Mouse (Mus musculus): Measurements from ENCODE around the gene Dusp6. TPM values are rescaled to one million over a fixed set of nuclear protein-coding genes. Genes with fewer than 3 reads are reported as not detected.
"Not testable (repeated sequence)": the region's sequence is repeated elsewhere in the genome, so short reads cannot be mapped to it uniquely, and the experiment has no call there.

Dusp6 gene
- total RNA-seq (2018; cell fraction: chromatin; rRNA removed) = 10 to 100 TPM in 5 of 26 experiments, 1 to 10 TPM in 18, under 1 TPM in 3; 0.54 to 35.4 (median 3.9) TPM
- 10 to 100 TPM in 15 of 26 experiments, 1 to 10 TPM in 11; 1.7 to 21.0 (median 10.7) TPM for total RNA-seq (2018; cell fraction: cytosol; rRNA removed)
- total RNA-seq (2018; cell fraction: nucleus; rRNA removed) = 100 to 1,000 TPM in 1 of 26 experiments, 10 to 100 TPM in 6, 1 to 10 TPM in 19; 1.8 to 134 (median 8.0) TPM
- 5.0 to 150 TPM (median 6.0 TPM) in 3 replicates for polyA plus RNA-seq (2018)

DNA sequence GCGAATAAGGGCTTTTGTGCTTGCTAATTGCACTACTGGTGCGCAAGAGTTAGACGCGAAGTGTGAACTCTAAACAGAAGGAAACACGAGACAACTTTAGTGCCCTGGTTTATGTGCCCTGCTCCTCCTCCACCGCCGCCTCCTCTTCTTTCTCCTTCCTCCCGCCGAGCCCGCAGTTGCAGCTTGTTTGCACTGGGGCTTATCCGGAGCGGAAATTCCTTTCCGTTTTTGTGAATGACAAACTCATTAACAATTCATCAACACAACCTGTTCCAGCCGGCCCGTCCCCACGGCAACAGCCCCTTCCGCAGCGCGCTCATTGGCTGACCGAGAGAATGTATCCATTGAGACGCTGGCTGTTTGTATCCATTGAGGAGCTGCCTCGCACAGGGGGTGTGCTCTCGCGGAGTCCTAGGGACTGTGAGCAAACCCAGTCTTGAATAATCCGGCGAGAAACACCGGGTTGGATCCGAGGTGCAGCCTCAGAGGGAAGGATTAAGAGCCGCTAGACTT, at the start of gene Dusp6:
Gene Dusp6, plus strand, starts transcription at position 365 of the 513 bp plus-strand sequence.
- Histone ChIP-seq H3K27ac (peak within 1 kb of the TSS; percentile 99), H3K36me3 (ENCODE audit: inconsistent target) (no peaks in the 10 kb centered on the region), H3K79me2 (ENCODE audit: inconsistent target) (peaks cover 49% of the 10 kb centered on the region), H3K4me3 (ENCODE audit: inconsistent target) (peak within 1 kb of the TSS; percentile 98)
- WGBS (ENCODE audit: missing documents) = under 1% methylated on average over 29 of the region's 29 CpGs

DNA sequence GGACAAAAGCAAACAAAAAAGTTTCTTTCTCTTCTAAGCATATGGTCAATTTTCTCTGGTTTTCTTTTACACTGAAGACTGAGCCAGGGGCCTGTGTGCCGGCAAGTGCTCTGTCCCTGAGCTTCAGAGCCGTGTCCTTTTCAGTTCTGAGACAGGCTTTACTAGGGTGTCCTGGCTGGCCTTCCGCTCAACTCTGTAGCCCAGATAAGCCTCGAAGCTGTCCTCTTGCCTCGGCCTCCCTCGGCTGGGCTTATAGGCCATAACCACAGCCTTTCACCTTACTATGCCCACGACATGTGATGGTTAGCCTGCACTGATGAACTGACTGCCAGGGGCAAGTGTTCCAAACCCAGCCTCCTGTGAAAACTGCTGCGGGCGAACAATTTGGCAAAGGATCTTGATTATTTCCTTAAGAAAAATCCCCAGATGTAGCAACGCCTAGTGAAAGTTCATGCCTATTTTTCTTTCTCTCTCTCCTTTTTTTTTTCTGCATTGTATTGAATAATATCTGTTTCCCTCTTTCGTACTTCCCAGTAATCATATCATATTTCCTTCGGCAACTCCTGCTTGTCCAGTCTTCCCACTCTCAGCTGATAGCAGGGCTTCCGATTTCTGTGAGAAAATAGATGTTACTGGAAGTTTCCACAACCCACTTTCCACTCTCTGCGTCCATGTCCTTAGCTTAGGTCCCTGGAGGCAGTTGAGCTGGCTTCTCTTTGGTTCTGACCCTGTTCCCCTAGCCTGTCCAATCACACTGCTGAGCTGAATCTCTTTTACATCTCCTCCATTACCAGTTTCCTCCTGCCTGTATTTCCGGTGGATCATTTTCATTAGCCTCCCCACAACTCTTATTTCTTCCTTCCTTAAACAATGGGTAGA, 48.4 kb upstream of the Dusp6 start:
- Histone ChIP-seq H3K27ac (no peak overlapping the region), H3K79me2 (ENCODE audit: inconsistent target) (no peaks in the 10 kb centered on the region), H3K4me3 (ENCODE audit: inconsistent target) (no peak overlapping the region), H3K36me3 (ENCODE audit: inconsistent target) (no peaks in the 10 kb centered on the region)
- WGBS (ENCODE audit: missing documents) = 92% methylated on average over 14 of the region's 15 CpGs

DNA sequence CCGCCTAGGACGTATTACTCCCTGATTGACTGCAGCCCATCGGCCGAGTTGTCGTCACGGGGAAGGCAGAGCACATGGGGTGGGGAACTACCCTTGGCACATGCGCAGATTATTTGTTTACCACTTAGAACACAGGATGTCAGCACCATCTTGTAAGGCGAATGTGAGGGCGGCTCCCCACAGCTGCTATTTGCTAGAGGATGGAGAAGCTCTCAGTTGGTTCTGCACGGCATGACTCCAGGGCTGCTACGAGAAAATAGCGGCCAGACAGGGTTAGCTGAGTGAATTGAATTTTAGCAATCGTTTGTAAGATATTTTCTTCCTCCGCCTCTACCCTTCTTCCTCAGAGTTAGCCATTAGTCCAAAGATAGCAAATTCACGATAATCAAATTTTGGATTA, 46.5 kb upstream of the Dusp6 start:
- not testable (repeated sequence) for H3K79me2 ChIP-seq (ENCODE audit: inconsistent target); H3K27ac ChIP-seq; H3K4me3 ChIP-seq (ENCODE audit: inconsistent target); H3K36me3 ChIP-seq (ENCODE audit: inconsistent target)
- 94% methylated on average over 8 of the region's 15 CpGs for WGBS (ENCODE audit: missing documents)

DNA sequence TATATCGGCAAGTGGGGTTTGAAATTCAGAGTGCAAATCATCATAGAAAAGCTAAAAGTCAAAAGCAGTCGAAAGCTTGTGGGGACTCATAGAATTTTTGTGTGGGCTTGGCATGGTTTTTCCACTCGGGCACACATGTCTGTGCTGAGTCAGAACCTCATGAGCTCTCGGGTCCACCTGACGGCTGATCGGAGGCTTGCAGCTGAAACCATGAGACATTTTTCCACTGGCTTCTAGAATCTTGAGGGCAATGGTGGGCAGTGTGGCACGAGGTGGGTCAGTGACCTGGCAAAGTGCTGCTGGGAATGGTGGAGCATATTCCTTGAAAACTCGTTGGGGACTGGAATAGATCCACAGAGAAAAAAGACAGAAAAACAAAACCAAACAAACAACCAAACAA, 41.5 kb upstream of the Dusp6 start:
- Histone ChIP-seq H3K36me3 (ENCODE audit: inconsistent target) (no peaks in the 10 kb centered on the region), H3K79me2 (ENCODE audit: inconsistent target) (no peaks in the 10 kb centered on the region), H3K27ac (no peak overlapping the region), H3K4me3 (ENCODE audit: inconsistent target) (no peak overlapping the region)
- WGBS (ENCODE audit: missing documents) = 93% methylated on average over 8 of the region's 8 CpGs

DNA sequence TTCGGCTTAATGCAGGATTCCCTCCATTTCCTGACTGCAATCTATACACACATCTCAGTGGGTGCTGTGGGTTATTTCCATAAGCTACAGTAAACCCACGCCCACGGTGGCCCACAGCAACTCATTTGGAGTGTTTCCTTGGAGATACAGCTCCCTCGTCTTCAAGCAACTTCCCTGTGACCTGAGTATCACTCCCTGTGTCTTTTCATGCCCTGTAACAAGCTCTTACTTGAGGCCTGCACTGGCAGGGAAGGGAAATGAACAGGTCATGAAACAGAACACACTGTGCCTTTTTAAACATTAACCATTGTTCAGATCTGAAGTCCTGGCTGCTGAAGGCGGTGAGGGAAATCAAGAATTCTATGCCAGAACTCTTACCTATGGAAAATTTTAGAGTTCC, 40.3 kb upstream of the Dusp6 start:
- no peak overlapping the region for H3K27ac ChIP-seq
- WGBS (ENCODE audit: missing documents) = 88% methylated on average over 5 of the region's 5 CpGs

DNA sequence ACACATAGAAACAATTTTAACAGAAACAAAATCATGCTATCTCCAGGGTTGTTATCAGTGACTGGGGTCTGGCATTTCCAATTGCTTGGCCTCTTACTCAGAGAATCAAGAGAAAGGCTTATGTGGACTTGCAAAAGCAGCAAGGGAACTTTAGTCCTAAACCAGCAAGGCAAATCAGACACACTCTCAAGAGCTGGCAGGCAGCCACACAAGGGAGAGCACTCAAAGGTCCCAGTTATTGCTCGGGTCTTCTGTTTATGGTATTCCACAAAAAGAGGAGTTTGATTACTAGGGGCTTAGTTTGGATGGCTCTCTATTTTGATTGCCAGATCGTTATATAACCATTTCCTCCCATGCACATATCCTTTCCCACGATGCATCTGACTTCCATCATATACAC, 38.8 kb upstream of the Dusp6 start:
- H3K27ac ChIP-seq = no peak overlapping the region
- no peak overlapping the region for H3K4me3 ChIP-seq (ENCODE audit: inconsistent target)
- no peaks in the 10 kb centered on the region for H3K79me2 ChIP-seq (ENCODE audit: inconsistent target)
- H3K36me3 ChIP-seq (ENCODE audit: inconsistent target) = no peaks in the 10 kb centered on the region
- 86% methylated on average over 3 of the region's 3 CpGs for WGBS (ENCODE audit: missing documents)

More for the DNA sequence above, 40.3 kb upstream of the Dusp6 start:
- H3K79me2 ChIP-seq (ENCODE audit: inconsistent target) = no peaks in the 10 kb centered on the region
- no peaks in the 10 kb centered on the region for H3K36me3 ChIP-seq (ENCODE audit: inconsistent target)
- no peak overlapping the region for H3K4me3 ChIP-seq (ENCODE audit: inconsistent target)

DNA sequence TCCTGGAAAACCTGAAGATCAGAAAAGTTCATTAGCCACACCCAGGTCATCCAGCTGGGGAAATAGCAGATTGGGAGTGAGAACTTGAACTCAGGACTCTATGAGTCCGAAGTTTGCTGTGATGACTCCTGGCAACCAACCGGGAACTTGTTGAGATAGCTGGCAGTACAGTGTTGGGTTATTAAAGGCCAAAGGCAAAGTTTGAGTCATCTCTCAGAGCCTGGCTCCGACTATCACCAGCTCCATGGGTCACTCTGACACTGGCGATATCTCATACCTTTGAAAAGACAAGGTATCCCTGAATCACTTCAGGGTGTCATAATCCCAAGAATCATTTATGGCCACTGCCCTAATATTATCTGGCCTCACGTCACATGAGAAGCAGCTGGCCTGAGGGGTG, 36.2 kb upstream of the Dusp6 start:
- Histone ChIP-seq H3K36me3 (ENCODE audit: inconsistent target) (no peaks in the 10 kb centered on the region), H3K4me3 (ENCODE audit: inconsistent target) (no peak overlapping the region), H3K27ac (no peak overlapping the region), H3K79me2 (ENCODE audit: inconsistent target) (no peaks in the 10 kb centered on the region)
- WGBS (ENCODE audit: missing documents) = 94% methylated on average over 5 of the region's 5 CpGs

DNA sequence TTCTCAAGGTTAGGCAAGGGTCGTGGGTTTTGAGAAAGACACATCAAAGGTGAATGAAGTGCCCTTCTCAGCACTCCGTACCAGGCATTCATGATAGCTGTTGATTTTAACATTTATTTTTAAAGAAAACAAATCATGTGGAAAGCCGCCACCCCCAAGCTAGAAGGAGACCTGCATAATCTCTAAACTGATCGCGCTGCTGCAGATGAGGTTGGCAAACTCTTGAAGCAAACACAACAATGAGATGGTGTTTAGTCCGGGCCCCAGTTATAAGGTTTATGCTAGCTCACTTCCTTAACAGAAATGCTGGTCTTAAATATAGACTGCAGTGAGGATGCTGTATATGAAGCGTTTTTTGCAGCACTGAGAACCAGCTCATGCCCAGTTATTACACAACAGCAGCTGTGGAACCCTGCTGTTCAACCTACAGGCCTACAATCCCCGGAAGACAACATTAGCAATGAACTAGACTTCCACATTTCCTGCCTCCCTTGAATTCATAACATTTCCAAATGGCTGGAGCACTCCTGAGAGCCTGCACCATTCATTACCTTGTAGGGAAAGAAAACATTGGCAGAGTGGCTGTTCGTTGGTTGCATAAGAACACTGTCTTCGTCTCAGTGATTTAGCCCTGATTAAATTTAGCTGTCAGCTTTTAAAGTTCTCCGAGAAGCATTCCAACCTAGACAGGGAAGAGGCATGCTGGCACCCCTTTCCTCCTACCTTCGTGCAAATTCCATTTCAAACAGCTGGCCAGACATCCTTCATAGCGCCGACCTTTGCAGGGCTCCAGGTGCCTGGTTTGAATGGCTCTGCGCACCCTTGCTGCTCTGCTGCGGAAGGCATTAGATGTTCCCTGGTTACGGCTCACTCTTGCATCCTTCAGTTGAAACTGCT, 34.8 kb upstream of the Dusp6 start:
- Histone ChIP-seq H3K27ac (peak overlapping the region; percentile 64), H3K36me3 (ENCODE audit: inconsistent target) (no peaks in the 10 kb centered on the region), H3K4me3 (ENCODE audit: inconsistent target) (no peak overlapping the region), H3K79me2 (ENCODE audit: inconsistent target) (no peaks in the 10 kb centered on the region)
- 19% methylated on average over 17 of the region's 17 CpGs for WGBS (ENCODE audit: missing documents)

DNA sequence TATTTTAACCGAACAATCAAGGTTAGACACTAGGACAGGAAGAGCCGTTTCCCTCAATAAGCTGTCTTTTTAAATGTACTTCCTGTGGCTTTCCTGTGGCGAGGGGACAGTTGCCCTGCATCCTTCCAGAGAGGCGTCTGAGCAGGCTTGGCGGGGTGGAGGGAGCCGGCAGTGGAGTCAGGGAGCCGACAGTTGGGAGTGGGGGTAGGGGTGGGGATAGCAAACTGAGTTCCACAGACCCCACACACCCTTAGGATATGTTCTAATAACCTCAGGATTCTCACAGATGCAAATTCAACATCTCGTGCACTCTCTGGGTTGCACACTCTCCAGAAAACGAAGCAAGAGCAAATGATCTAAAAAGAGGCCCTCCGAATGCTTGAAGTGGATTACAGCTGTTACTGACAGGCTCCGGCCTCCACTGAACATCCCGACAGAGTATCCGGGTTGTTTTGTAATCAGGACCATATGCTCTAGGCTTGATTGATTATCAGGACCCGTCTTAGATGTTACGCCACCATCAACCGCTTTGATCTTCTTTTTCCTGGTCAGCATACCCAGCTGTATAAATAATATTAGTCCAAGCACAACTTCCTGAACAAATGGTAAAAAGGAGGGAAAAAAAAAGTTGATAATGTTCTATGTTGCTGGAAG, 33.9 kb upstream of the Dusp6 start:
- H3K4me3 ChIP-seq (ENCODE audit: inconsistent target) = no peak overlapping the region
- H3K36me3 ChIP-seq (ENCODE audit: inconsistent target) = no peaks in the 10 kb centered on the region
- no peaks in the 10 kb centered on the region for H3K79me2 ChIP-seq (ENCODE audit: inconsistent target)
- 36% methylated on average over 16 of the region's 16 CpGs for WGBS (ENCODE audit: missing documents)
- peak overlapping the region; percentile 64; the same call in 1 of the 2 replicates for H3K27ac ChIP-seq

DNA sequence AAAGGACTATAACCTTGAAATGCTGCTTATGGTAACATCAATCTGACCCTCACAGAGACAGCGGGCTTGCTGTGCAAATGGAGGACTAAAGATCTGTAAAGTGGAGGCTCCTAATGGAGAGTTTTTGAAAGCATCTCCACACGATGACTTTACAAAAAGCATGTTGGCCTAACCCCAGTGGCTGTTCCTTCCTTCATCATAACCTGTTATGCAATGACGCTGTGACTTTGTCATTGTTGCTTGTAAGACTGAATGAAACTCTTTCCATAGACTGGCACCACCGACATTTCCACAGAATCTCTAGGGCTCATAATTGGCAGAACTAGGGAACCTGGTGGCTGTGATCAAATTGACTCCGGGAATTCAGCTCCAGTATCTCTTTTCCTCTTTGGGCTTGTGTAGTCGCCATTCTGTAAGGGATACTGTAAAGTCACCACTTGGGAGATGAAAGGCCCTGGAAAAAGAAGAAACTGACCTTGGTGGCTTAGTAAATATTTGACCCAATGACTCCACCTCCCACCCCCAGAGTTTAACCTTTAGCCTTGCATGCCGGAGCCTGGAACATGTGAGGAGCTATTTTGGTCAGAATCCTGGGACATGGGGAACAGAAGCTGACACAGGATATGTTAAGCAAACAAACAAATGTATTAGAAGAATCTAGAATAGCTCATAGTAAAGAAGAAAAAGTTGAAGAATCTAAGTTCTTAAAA, 30.4 kb upstream of the Dusp6 start:
- no peak overlapping the region for H3K27ac ChIP-seq
- WGBS (ENCODE audit: missing documents) = 56% methylated on average over 7 of the region's 7 CpGs
- no peaks in the 10 kb centered on the region for H3K36me3 ChIP-seq (ENCODE audit: inconsistent target)
- no peak overlapping the region for H3K4me3 ChIP-seq (ENCODE audit: inconsistent target)
- H3K79me2 ChIP-seq (ENCODE audit: inconsistent target) = no peaks in the 10 kb centered on the region

DNA sequence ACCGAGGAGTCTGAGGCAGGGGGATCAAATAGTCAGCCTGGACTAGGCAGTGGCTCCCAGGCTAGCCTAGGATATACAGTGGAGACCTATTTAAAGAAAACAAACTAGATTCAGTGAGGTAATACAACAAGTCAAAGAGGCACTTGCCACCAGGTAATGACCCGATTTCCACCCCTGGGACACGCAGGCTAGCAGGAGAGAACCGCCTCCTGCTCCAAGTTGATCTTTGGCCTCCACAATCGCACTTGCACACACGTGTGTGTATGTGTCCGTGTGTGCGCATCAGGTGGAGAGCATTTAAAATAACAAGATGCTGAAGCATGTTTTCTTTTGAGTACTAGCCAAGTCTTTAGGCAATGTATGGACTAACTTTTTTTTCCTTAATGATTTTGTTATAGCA, 28.7 kb upstream of the Dusp6 start:
- H3K4me3 ChIP-seq (ENCODE audit: inconsistent target) = no peak overlapping the region
- WGBS (ENCODE audit: missing documents) = 96% methylated on average over 8 of the region's 8 CpGs
- no peaks in the 10 kb centered on the region for H3K79me2 ChIP-seq (ENCODE audit: inconsistent target)
- no peaks in the 10 kb centered on the region for H3K36me3 ChIP-seq (ENCODE audit: inconsistent target)
- no peak overlapping the region for H3K27ac ChIP-seq

DNA sequence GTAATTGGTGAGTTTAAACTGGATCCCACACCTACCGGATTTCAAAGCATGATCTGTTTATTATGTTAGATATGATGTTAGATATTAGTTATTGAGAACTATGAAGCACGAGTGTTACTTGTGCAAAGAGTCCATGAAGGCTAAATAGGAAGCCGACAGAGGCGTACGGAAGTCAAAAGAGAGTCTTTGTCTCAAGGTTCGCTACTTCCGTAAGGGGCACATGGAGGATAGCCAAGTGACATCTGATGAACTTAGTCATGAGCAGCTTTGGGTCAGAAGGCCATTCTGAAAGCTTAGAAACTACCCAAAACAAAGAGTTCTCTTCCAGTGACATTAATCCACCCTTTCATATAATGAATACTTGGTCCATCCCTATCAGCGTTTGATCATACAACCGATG, 27.9 kb upstream of the Dusp6 start:
- H3K36me3 ChIP-seq (ENCODE audit: inconsistent target) = no peaks in the 10 kb centered on the region
- 98% methylated on average over 9 of the region's 9 CpGs for WGBS (ENCODE audit: missing documents)
- H3K4me3 ChIP-seq (ENCODE audit: inconsistent target) = no peak overlapping the region
- no peak overlapping the region for H3K27ac ChIP-seq
- H3K79me2 ChIP-seq (ENCODE audit: inconsistent target) = no peaks in the 10 kb centered on the region

DNA sequence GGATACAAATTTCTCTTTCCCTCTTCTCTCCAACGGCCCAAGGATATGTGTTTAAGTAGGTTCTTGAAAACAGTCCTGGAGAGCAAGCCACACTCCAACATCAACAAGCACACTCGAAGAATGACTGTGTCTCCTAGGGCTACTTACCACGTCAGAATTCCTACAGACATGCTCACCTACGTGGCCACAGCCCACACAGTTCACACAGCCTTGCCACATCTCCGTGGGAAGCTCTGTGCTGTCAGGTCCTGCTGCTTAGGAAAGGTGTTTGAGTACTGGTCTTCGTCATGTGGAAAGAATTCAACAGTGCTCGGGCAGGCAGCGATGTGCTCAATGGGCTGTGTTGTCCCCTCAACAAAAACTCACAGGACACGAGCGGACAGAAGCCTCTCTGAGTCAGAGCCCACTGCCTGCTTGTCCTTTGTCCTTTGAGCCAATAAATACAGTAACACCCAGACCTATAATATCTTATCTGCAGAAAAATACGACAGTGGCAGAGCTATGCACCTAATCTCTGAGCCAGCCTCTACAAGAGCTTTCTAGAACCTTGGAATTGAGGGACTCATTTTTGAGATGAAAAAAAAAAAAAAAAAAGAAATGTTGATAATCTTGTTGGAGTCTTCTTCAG, 25.7 kb upstream of the Dusp6 start:
- Histone ChIP-seq H3K36me3 (ENCODE audit: inconsistent target) (no peaks in the 10 kb centered on the region), H3K27ac (no peak overlapping the region), H3K79me2 (ENCODE audit: inconsistent target) (no peaks in the 10 kb centered on the region)

More for the DNA sequence above, 25.7 kb upstream of the Dusp6 start:
- H3K4me3 ChIP-seq (ENCODE audit: inconsistent target) = no peak overlapping the region
- 88% methylated on average over 11 of the region's 11 CpGs for WGBS (ENCODE audit: missing documents)
